ENCODE assay signal across 8 mouse cellular contexts in the genomic region with DNA sequence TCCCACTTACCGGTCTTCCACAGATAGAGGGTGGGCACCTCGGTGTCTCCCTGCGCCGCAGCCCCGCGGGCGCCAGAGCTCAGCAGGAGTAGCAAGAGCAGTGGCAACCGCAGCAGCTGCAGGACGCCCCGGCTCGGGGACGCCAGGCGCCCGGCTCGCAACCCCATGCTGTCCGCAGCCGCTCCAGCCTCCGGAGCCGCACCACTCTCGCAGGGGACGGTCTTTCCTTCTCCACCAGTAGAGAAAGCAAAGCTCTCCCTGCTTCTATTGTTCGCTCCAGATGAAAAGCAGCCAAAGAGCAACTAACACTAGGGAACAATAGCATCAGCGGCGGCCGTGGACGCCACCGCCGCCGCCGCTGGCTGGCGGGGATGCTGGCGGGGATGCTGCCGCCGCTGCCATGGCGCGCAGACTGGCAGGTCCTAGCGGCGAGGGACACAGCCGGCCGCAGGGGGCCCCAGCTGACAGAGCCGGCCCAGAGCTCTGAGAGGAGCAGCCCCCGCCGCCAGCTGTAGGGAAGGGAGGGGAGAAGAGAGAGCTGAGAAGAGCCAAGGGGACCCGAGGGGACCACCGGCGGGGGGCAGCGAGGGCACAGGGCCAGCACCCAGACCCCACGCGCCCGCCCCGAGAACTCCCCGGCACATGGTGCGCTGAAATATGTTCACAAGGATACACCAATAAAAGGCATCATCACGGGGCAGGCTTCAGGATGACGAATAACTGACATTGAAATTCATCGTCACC. TPM values are rescaled to one million over a fixed set of nuclear protein-coding genes. Genes with fewer than 3 reads are reported as not detected.
DNase-seq lines count a peak whose midpoint lies in the region; ATAC-seq and TF ChIP-seq lines count a peak whose summit lies in the region.

A gene (minus strand): TSS at position 624 of the 744 bp plus-strand sequence.

- H3K27me3 ChIP-seq in erythroblast, embryonic 14.5 days (ENCODE audit: control insufficient read depth): peaks cover 40% of the 10 kb centered on the region
- H3K27me3 ChIP-seq in embryonic facial prominence, embryonic 12.5 days: no peaks in the 10 kb centered on the region
- H3K27me3 ChIP-seq in heart, adult 2 months (ENCODE audit: control insufficient read depth, insufficient read depth, low read length): no peaks in the 10 kb centered on the region
- peaks cover 2% of the 10 kb centered on the region; the same call in 1 of the 2 replicates for H3K27me3 ChIP-seq in kidney, adult 2 months (replicated peaks; ENCODE audit: control insufficient read depth, insufficient read depth, low read length)
- H3K27me3 ChIP-seq in limb, embryonic 11.5 days (ENCODE audit: control insufficient read depth, insufficient read depth, low read length): no peaks in the 10 kb centered on the region
- no peaks in the 10 kb centered on the region for H3K27me3 ChIP-seq in midbrain, embryonic 16.5 days (ENCODE audit: control insufficient read depth, insufficient read depth, low read depth, low read length)

- peak within 1 kb of the TSS; percentile 80 for H3K4me2 ChIP-seq in embryonic facial prominence, embryonic 12.5 days (replicated peaks)
- H3K4me2 ChIP-seq in limb, embryonic 11.5 days (ENCODE audit: low read depth, severe bottlenecking): peak within 1 kb of the TSS; percentile 92
- peak within 1 kb of the TSS; percentile 64 for H3K4me2 ChIP-seq in midbrain, embryonic 16.5 days (ENCODE audit: low read length)

- under 1% methylated on average over 56 of the region's 56 CpGs for WGBS in embryonic facial prominence, embryonic 12.5 days
- WGBS in heart, adult 2 months: under 1% methylated on average over 56 of the region's 56 CpGs
- under 1% methylated on average over 56 of the region's 56 CpGs for WGBS in kidney, adult 2 months
- WGBS in limb, embryonic 11.5 days: under 1% methylated on average over 56 of the region's 56 CpGs
- WGBS in midbrain, embryonic 16.5 days: under 1% methylated on average over 56 of the region's 56 CpGs

- peak within 1 kb of the TSS; percentile 58 for H3K27ac ChIP-seq in embryonic facial prominence, embryonic 12.5 days
- peak within 1 kb of the TSS; percentile 77 for H3K27ac ChIP-seq in heart, adult 2 months
- H3K27ac ChIP-seq in kidney, adult 2 months (ENCODE audit: insufficient read depth, low read depth, low read length): peak within 1 kb of the TSS; percentile 38; the same call in 1 of the 2 replicates
- H3K27ac ChIP-seq in limb, embryonic 11.5 days (replicated peaks; ENCODE audit: low read depth, low read length): no peak within 1 kb of the TSS
- peak within 1 kb of the TSS; percentile 97 for H3K27ac ChIP-seq in midbrain, embryonic 16.5 days (ENCODE audit: low read length)

- no peak for ATAC-seq in erythroblast, adult 5-6 weeks (replicated peaks; ENCODE audit: low FRiP score, poor library complexity, severe bottlenecking)
- ATAC-seq in embryonic facial prominence, embryonic 12.5 days (ENCODE audit: insufficient number of reproducible peaks, insufficient read depth, low FRiP score, low TSS enrichment): peak; percentile 89
- ATAC-seq in limb, embryonic 11.5 days (ENCODE audit: insufficient number of reproducible peaks, low FRiP score, low TSS enrichment, low read depth): peak; percentile 83
- ATAC-seq in midbrain, embryonic 16.5 days: peak; percentile 94

- TF ChIP-seq CTCF in heart, adult 2 months (IDR thresholded peaks at IDR 0.05): peak; percentile 42
- no peak for TF ChIP-seq CTCF in kidney, adult 2 months (conservative IDR thresholded peaks at IDR 0.05; ENCODE audit: insufficient read depth, insufficient read length, low read depth, low read length)

- no peaks in the 10 kb centered on the region for H3K79me2 ChIP-seq in heart, adult 2 months (replicated peaks; ENCODE audit: control insufficient read depth, insufficient read depth, low read length)

- peak; percentile 70 to 76 for DNase-seq in heart, adult 2 months
- DNase-seq in kidney, adult 2 months: peak; percentile 39
- DNase-seq in limb, embryonic 11.5 days (ENCODE audit: low spot score): peak; percentile 78
- peak; percentile 52 for DNase-seq in testis, postnatal 10 days (ENCODE audit: low spot score)

- TF ChIP-seq POLR2A in heart, adult 2 months (IDR thresholded peaks at IDR 0.05; ENCODE audit: insufficient read depth, low read depth, low read length): no peak
- TF ChIP-seq POLR2A in kidney, adult 2 months (IDR thresholded peaks at IDR 0.05; ENCODE audit: low read depth, low read length): no peak

- H3K4me1 ChIP-seq in erythroblast, embryonic 14.5 days (ENCODE audit: control insufficient read depth): no peaks in the 10 kb centered on the region
- peaks cover 4% of the 10 kb centered on the region; the same call in 1 of the 2 replicates for H3K4me1 ChIP-seq in embryonic facial prominence, embryonic 12.5 days
- peaks cover 4% of the 10 kb centered on the region for H3K4me1 ChIP-seq in heart, adult 2 months (ENCODE audit: control insufficient read depth, insufficient read depth, low read length)
- no peaks in the 10 kb centered on the region for H3K4me1 ChIP-seq in kidney, adult 2 months (ENCODE audit: control insufficient read depth, insufficient read depth, low read length)
- H3K4me1 ChIP-seq in limb, embryonic 11.5 days (ENCODE audit: control insufficient read depth, insufficient read depth, low read length): no peaks in the 10 kb centered on the region
- H3K4me1 ChIP-seq in midbrain, embryonic 16.5 days (ENCODE audit: control insufficient read depth, insufficient read depth, low read length): peaks cover 12% of the 10 kb centered on the region

- H3K9ac ChIP-seq in embryonic facial prominence, embryonic 12.5 days: peak within 1 kb of the TSS; percentile 64
- peak within 1 kb of the TSS; percentile 79 for H3K9ac ChIP-seq in heart, adult 2 months (ENCODE audit: low read depth, low read length)
- H3K9ac ChIP-seq in limb, embryonic 11.5 days (ENCODE audit: low read length): peak within 1 kb of the TSS; percentile 78
- peak within 1 kb of the TSS; percentile 91 for H3K9ac ChIP-seq in midbrain, embryonic 16.5 days (ENCODE audit: low read depth, low read length)

- intact Hi-C loops in heart, adult 2 months (cut with DNase I): loop anchor here (10.0 kb wide), 2 partner anchors 204 to 394 kb away; no protein-coding TSS in a partner anchor

- H3K4me3 ChIP-seq in erythroblast, embryonic 14.5 days (replicated peaks): peak within 1 kb of the TSS; percentile 29
- peak within 1 kb of the TSS; percentile 62 for H3K4me3 ChIP-seq in embryonic facial prominence, embryonic 12.5 days
- peak within 1 kb of the TSS; percentile 61 for H3K4me3 ChIP-seq in heart, adult 2 months
- H3K4me3 ChIP-seq in kidney, adult 2 months (ENCODE audit: insufficient read depth, low read depth, low read length): peak within 1 kb of the TSS; percentile 61
- H3K4me3 ChIP-seq in limb, embryonic 11.5 days (ENCODE audit: low read depth, low read length): peak within 1 kb of the TSS; percentile 61
- peak within 1 kb of the TSS; percentile 71 for H3K4me3 ChIP-seq in midbrain, embryonic 16.5 days (ENCODE audit: low read depth, low read length)

- no peak for TF ChIP-seq EP300 in heart, adult 2 months (IDR thresholded peaks at IDR 0.05; ENCODE audit: insufficient read depth, low read depth, low read length)

- no peaks in the 10 kb centered on the region for H3K9me3 ChIP-seq in erythroblast, embryonic 14.5 days (ENCODE audit: control insufficient read depth, low read length)
- no peaks in the 10 kb centered on the region for H3K9me3 ChIP-seq in embryonic facial prominence, embryonic 12.5 days
- H3K9me3 ChIP-seq in limb, embryonic 11.5 days (ENCODE audit: control insufficient read depth, low read length): no peaks in the 10 kb centered on the region
- H3K9me3 ChIP-seq in midbrain, embryonic 16.5 days (replicated peaks; ENCODE audit: control insufficient read depth, low read length, poor library complexity, severe bottlenecking): no peaks in the 10 kb centered on the region

- no peaks in the 10 kb centered on the region for H3K36me3 ChIP-seq in erythroblast, embryonic 14.5 days (ENCODE audit: control insufficient read depth)
- no peaks in the 10 kb centered on the region for H3K36me3 ChIP-seq in embryonic facial prominence, embryonic 12.5 days
- peaks cover 1% of the 10 kb centered on the region; the same call in 1 of the 2 replicates for H3K36me3 ChIP-seq in heart, adult 2 months (ENCODE audit: control insufficient read depth, insufficient read depth, low read length)
- H3K36me3 ChIP-seq in kidney, adult 2 months (ENCODE audit: control insufficient read depth, insufficient read depth, low read length): no peaks in the 10 kb centered on the region
- no peaks in the 10 kb centered on the region for H3K36me3 ChIP-seq in limb, embryonic 11.5 days (ENCODE audit: control insufficient read depth, insufficient read depth, low read length)
- H3K36me3 ChIP-seq in midbrain, embryonic 16.5 days (ENCODE audit: control insufficient read depth, insufficient read depth, low read length): no peaks in the 10 kb centered on the region

RNA-seq across cellular contexts. Expression of the gene that starts here (rescaled TPM):
- 0.01 TPM in 1 of 2 replicates, not detected in the other for polyA plus RNA-seq in erythroblast, embryonic 14.5 days (2012)
- 1.3 TPM in 1 of 2 replicates, not detected in the other for total RNA-seq in erythroblast, adult 5-6 weeks (2015; ENCODE audit: low replicate concordance)
- total RNA-seq in erythroblast, adult 5-6 weeks (2017; ENCODE audit: low replicate concordance): 0.09 and 0.14 TPM in 2 replicates
- polyA plus RNA-seq in embryonic facial prominence, embryonic 12.5 days (2016; fragmentation: Nextera tagmentation; extraction: Ambion mirVana): 6.8 and 7.0 TPM in 2 replicates
- 10 to 100 TPM in 1 of 2 experiments, 1 to 10 TPM in 1; 9.4 to 13.9 TPM for total RNA-seq in heart, adult 2 months (2021)
- 1.8 and 3.9 TPM in 2 replicates for polyA plus RNA-seq in heart, adult 2 months (2012; rRNA removed)
- 3.9 and 5.7 TPM in 2 replicates for polyA plus RNA-seq in kidney, adult 2 months (2012; rRNA removed)
- 1.5 and 2.3 TPM in 2 replicates for polyA plus RNA-seq in limb, embryonic 11.5 days (2014; fragmentation: Nextera tagmentation; extraction: Ambion mirVana)
- 28.4 and 34.2 TPM in 2 replicates for polyA plus RNA-seq in midbrain, embryonic 16.5 days (2015; fragmentation: Nextera tagmentation; extraction: Ambion mirVana)

Comparison
In these comparisons a context has a peak if more than half of its experiments do, and no peak if none do; other contexts are left out.
1. RNA of the gene that starts here (total RNA-seq): 9.4 to 13.9 TPM in heart, adult 2 months; 0.09 to 1.3 TPM in erythroblast, adult 5-6 weeks; every median in the first group is over 4 times any median in the second.
2. Peak in every context shown above with its lines, with median percentiles within 50 percentile points of each other: H3K4me3 ChIP-seq, H3K4me2 ChIP-seq, H3K9ac ChIP-seq and DNase-seq.